18 mouse cellular contexts compared by ENCODE assay signal in genomic region chr14:20664436-20664835, GRCm38 (mm10). TPM values are rescaled to one million over a fixed set of nuclear protein-coding genes. Genes with fewer than 3 reads are reported as not detected.
DNase-seq lines count a peak whose midpoint lies in the region; ATAC-seq and TF ChIP-seq lines count a peak whose summit lies in the region.
"Had no signal": no experiment of that assay in that cellular context is flagged by ENCODE, and none has a peak within 500 bp of the region (broad histone marks: within the 10 kb centered on the region; RNA-seq: fewer than 3 reads in every experiment).

No protein-coding gene starts in this region.

- no peak for TF ChIP-seq RAD21 in CH12.LX (IDR thresholded peaks at IDR 0.05; ENCODE audit: low read depth, low read length)

- intact Hi-C loops in left cerebral cortex, postnatal 25 days (cut with DNase I) = no loop called here
- intact Hi-C loops in left cerebral cortex, adult 2 months (cut with DNase I) = no loop called here

- H3K27me3 ChIP-seq in C2C12 (ENCODE audit: control insufficient read depth, insufficient read depth, insufficient read length) (no peaks in the 10 kb centered on the region), CH12.LX (replicated peaks) (peaks cover 32% of the 10 kb centered on the region)
- peaks cover 9% of the 10 kb centered on the region for H3K27me3 ChIP-seq in heart, embryonic 10.5 days (ENCODE audit: insufficient read depth, poor library complexity, severe bottlenecking)
- peaks cover 8% of the 10 kb centered on the region for H3K27me3 ChIP-seq in limb, embryonic 11.5 days (ENCODE audit: control insufficient read depth, insufficient read depth, low read length)

- H3ac ChIP-seq in C2C12 (ENCODE audit: control insufficient read depth, insufficient read length, low read depth) = peak overlapping the region; percentile 42

- no peak for TF ChIP-seq POLR2A in CH12.LX (IDR thresholded peaks at IDR 0.05; ENCODE audit: low read depth, low read length)

- H3K4me2 ChIP-seq in CH12.LX (ENCODE audit: insufficient read depth, low read depth, poor library complexity, severe bottlenecking) = no peak overlapping the region
- no peak overlapping the region for H3K4me2 ChIP-seq in limb, embryonic 11.5 days (ENCODE audit: low read depth, severe bottlenecking)
- H3K4me2 ChIP-seq: hindbrain, embryonic 12.5 days; lung, embryonic 15.5 days had no signal

- H3K4me3 ChIP-seq in C2C12 (ENCODE audit: insufficient read depth, poor library complexity, severe bottlenecking) = peak overlapping the region; percentile 25
- H3K4me3 ChIP-seq in CH12.LX (replicated peaks in 1 of 3; ENCODE audit: low read depth in 2 of 3, low read length in 2 of 3, poor library complexity in 1 of 3) = no peak overlapping the region
- peak overlapping the region; percentile 71 for H3K4me3 ChIP-seq in heart, embryonic 10.5 days
- no peak overlapping the region for H3K4me3 ChIP-seq in limb, embryonic 11.5 days (ENCODE audit: low read depth, low read length)
- H3K4me3 ChIP-seq in left cerebral cortex, adult 2 months = no peak overlapping the region
- H3K4me3 ChIP-seq: erythroblast, embryonic 14.5 days; hindbrain, embryonic 12.5 days; lung, embryonic 15.5 days; megakaryocyte, embryonic 14.5 days had no signal

- 31% methylated on average over 3 of the region's 3 CpGs for WGBS in heart, embryonic 10.5 days
- 61% methylated on average over 3 of the region's 3 CpGs for WGBS in limb, embryonic 11.5 days

- H3K79me2 ChIP-seq in C2C12 (ENCODE audit: control insufficient read depth, insufficient read depth) = peaks cover 10% of the 10 kb centered on the region
- H3K79me2 ChIP-seq in CH12.LX (replicated peaks; ENCODE audit: control insufficient read depth, extremely low read depth, insufficient read depth, poor library complexity, severe bottlenecking) = no peaks in the 10 kb centered on the region

- peaks cover 4 to 18% of the 10 kb centered on the region in 2 experiments; a peak in 3 of 4 replicates for H3K4me1 ChIP-seq in CH12.LX (ENCODE audit: control insufficient read depth in 1 of 2, insufficient read depth in 2 of 2)
- H3K4me1 ChIP-seq in heart, embryonic 10.5 days = peaks cover 63% of the 10 kb centered on the region
- H3K4me1 ChIP-seq in limb, embryonic 11.5 days (ENCODE audit: control insufficient read depth, insufficient read depth, low read length) = peaks cover 7% of the 10 kb centered on the region; the same call in 1 of the 2 replicates

- no peak overlapping the region for H3K9ac ChIP-seq in CH12.LX (ENCODE audit: insufficient read depth, low read depth)
- H3K9ac ChIP-seq in limb, embryonic 11.5 days (ENCODE audit: low read length) = peak overlapping the region; percentile 34; the same call in 1 of the 2 replicates
- H3K9ac ChIP-seq: hindbrain, embryonic 12.5 days; lung, embryonic 15.5 days had no signal

- TF ChIP-seq CTCF in C2C12 (IDR thresholded peaks at IDR 0.05; ENCODE audit: control insufficient read depth, insufficient read depth, insufficient read length) (no peak), CH12.LX (conservative IDR thresholded peaks at IDR 0.05 in 1 of 2, IDR thresholded peaks at IDR 0.05 in 1 of 2; ENCODE audit: low read depth in 2 of 2, low read length in 2 of 2) (no peak)
- no peak for TF ChIP-seq CTCF in left cerebral cortex, adult 2 months (IDR thresholded peaks at IDR 0.05)

- TF ChIP-seq EP300 in CH12.LX (IDR thresholded peaks at IDR 0.05; ENCODE audit: low read length) = no peak

- no peaks in the 10 kb centered on the region for H3K36me3 ChIP-seq in C2C12 (ENCODE audit: control insufficient read depth, insufficient read depth)
- H3K36me3 ChIP-seq in CH12.LX (replicated peaks in 1 of 2; ENCODE audit: control insufficient read depth in 1 of 2, insufficient read depth in 1 of 2, low read length in 1 of 2) = no peaks in the 10 kb centered on the region
- peaks cover 26% of the 10 kb centered on the region for H3K36me3 ChIP-seq in heart, embryonic 10.5 days
- H3K36me3 ChIP-seq in limb, embryonic 11.5 days (ENCODE audit: control insufficient read depth, insufficient read depth, low read length) = no peaks in the 10 kb centered on the region
- H3K36me3 ChIP-seq: hindbrain, embryonic 12.5 days; lung, embryonic 15.5 days had no signal

- H3K27ac ChIP-seq in CH12.LX (ENCODE audit: insufficient read depth, low read depth) = no peak overlapping the region
- peak overlapping the region; percentile 94 for H3K27ac ChIP-seq in heart, embryonic 10.5 days
- H3K27ac ChIP-seq in limb, embryonic 11.5 days (replicated peaks; ENCODE audit: low read depth, low read length) = no peak overlapping the region
- H3K27ac ChIP-seq in left cerebral cortex, adult 2 months = no peak overlapping the region
- H3K27ac ChIP-seq: hindbrain, embryonic 12.5 days; lung, embryonic 15.5 days had no signal

- no peak for ATAC-seq in limb, embryonic 11.5 days (ENCODE audit: insufficient number of reproducible peaks, low FRiP score, low TSS enrichment, low read depth)

- peaks cover 2% of the 10 kb centered on the region for H3K79me3 ChIP-seq in C2C12 (ENCODE audit: low read depth)

- in situ Hi-C loops in CH12.LX (cut with MboI; ENCODE audit: low pct_ligation_motif_present, low pct_unique_long_range_greater_than_20kb, low sequenced_read_pairs) = no loop called here

- dilution Hi-C loops in CH12.LX (cut with MboI; ENCODE audit: extremely low pct_ligation_motif_present, extremely low pct_unique_long_range_greater_than_20kb, low sequenced_read_pairs) = no loop called here

- DNase-seq in CH12.LX (ENCODE audit: extremely low read depth) = no peak
- DNase-seq in heart, embryonic 10.5 days (ENCODE audit: low spot score) = peak; percentile 93
- no peak for DNase-seq in limb, embryonic 11.5 days (ENCODE audit: low spot score)
- no peak for DNase-seq in left cerebral cortex, postnatal 25 days (ENCODE audit: low spot score in 2 of 2)
- DNase-seq in spleen, postnatal 14 days (ENCODE audit: low spot score in 2 of 2) = no peak
- no peak for DNase-seq in left cerebral cortex, adult 2 months (ENCODE audit: extremely low spot score in 1 of 2, low spot score in 2 of 2)
- DNase-seq: adrenal gland, adult 2 months; cerebellum, postnatal 36 days; kidney, adult 8-10 months; right cerebral cortex, postnatal 25 days; thymus, postnatal 36 days had no signal

- H3K9me3 ChIP-seq in CH12.LX (replicated peaks; ENCODE audit: low read length) = no peaks in the 10 kb centered on the region
- no peaks in the 10 kb centered on the region for H3K9me3 ChIP-seq in heart, embryonic 10.5 days
- H3K9me3 ChIP-seq in limb, embryonic 11.5 days (ENCODE audit: control insufficient read depth, low read length) = no peaks in the 10 kb centered on the region
- H3K9me3 ChIP-seq: hindbrain, embryonic 12.5 days; lung, embryonic 15.5 days; megakaryocyte, embryonic 14.5 days had no signal

TF ChIP-seq in C2C12, 6 proteins besides CTCF, POLR2A, EP300 and RAD21 (continues in another document):
- TF ChIP-seq MYOD1 (IDR thresholded peaks at IDR 0.05; ENCODE audit: control insufficient read depth, insufficient read length, low read depth) (peak; percentile 64), MAX (IDR thresholded peaks at IDR 0.05) (no peak)

TF ChIP-seq in CH12.LX, 34 proteins besides CTCF, POLR2A, EP300 and RAD21 (continues in another document):
- TF ChIP-seq MEF2A (IDR thresholded peaks at IDR 0.05; ENCODE audit: borderline replicate concordance, low read depth, low read length) = peak; percentile 23; the same call in 1 of the 2 replicates

RNA-seq across cellular contexts. Expression of gene Synpo2l, which starts 3.7 kb away (rescaled TPM):
- polyA plus RNA-seq in C2C12 (2012; fragmentation: generic; extraction: Trizol) (42.3 TPM), CH12.LX (2012; ENCODE audit: insufficient read length, low read depth) (0.13 and 0.26 TPM in 2 replicates)
- total RNA-seq in CH12.LX (2012; rRNA removed) (0.04 TPM in 2 replicates), CH12.LX (2014; rRNA removed) (not detected in 2 replicates)
- polyA plus RNA-seq in heart, embryonic 10.5 days (2016; fragmentation: Nextera tagmentation; extraction: Ambion mirVana) = 87.0 and 172 TPM in 2 replicates
- polyA plus RNA-seq in limb, embryonic 11.5 days (2014; fragmentation: Nextera tagmentation; extraction: Ambion mirVana) = 4.5 and 4.8 TPM in 2 replicates
- total RNA-seq in left cerebral cortex, postnatal 25 days (2021) = under 1 TPM; 0.23 to 0.28 TPM
- total RNA-seq in left cerebral cortex, adult 2 months (2021) = under 1 TPM; 0.21 to 0.23 TPM
- polyA plus RNA-seq: erythroblast, embryonic 14.5 days had no signal

RNA-seq across cellular contexts. Expression of gene Myoz1, which starts 8.1 kb away (rescaled TPM):
- polyA plus RNA-seq in C2C12 (2012; fragmentation: generic; extraction: Trizol) (0.50 TPM), CH12.LX (2012; ENCODE audit: insufficient read length, low read depth) (2.3 and 2.6 TPM in 2 replicates)
- total RNA-seq in CH12.LX (2012; rRNA removed) (1.0 and 1.7 TPM in 2 replicates), CH12.LX (2014; rRNA removed) (1.6 and 2.4 TPM in 2 replicates)
- 22.8 and 30.3 TPM in 2 replicates for polyA plus RNA-seq in heart, embryonic 10.5 days (2016; fragmentation: Nextera tagmentation; extraction: Ambion mirVana)
- 0.85 and 0.92 TPM in 2 replicates for polyA plus RNA-seq in limb, embryonic 11.5 days (2014; fragmentation: Nextera tagmentation; extraction: Ambion mirVana)
- total RNA-seq in left cerebral cortex, postnatal 25 days (2021) = not detected
- total RNA-seq in left cerebral cortex, adult 2 months (2021) = not detected
- total RNA-seq: adrenal gland, adult 2 months; layer of hippocampus, adult 18-20 months; left cerebral cortex, postnatal 36 days had no signal
- polyA plus RNA-seq: adrenal gland, adult 2 months; erythroblast, embryonic 14.5 days had no signal

RNA-seq across cellular contexts. Expression of gene Sec24c, which starts 9.7 kb away (rescaled TPM):
- 63.4 TPM for polyA plus RNA-seq in C2C12 (2012; fragmentation: generic; extraction: Trizol)
- total RNA-seq in CH12.LX (2012; rRNA removed) = 95.9 and 103 TPM in 2 replicates
- total RNA-seq in CH12.LX (2014; rRNA removed) = 51.2 and 57.0 TPM in 2 replicates
- polyA plus RNA-seq in CH12.LX (2012; ENCODE audit: insufficient read length, low read depth) = 107 and 122 TPM in 2 replicates
- polyA plus RNA-seq in heart, embryonic 10.5 days (2016; fragmentation: Nextera tagmentation; extraction: Ambion mirVana) = 101 and 113 TPM in 2 replicates
- 81.7 and 95.0 TPM in 2 replicates for polyA plus RNA-seq in limb, embryonic 11.5 days (2014; fragmentation: Nextera tagmentation; extraction: Ambion mirVana)
- total RNA-seq in left cerebral cortex, postnatal 25 days (2021) = 100 to 1,000 TPM; 110 to 113 TPM
- 100 to 1,000 TPM; 113 to 115 TPM for total RNA-seq in left cerebral cortex, adult 2 months (2021)

RNA-seq across cellular contexts. Expression of gene Usp54, which starts 23.6 kb away (rescaled TPM):
- polyA plus RNA-seq in C2C12 (2012; fragmentation: generic; extraction: Trizol) = 3.3 TPM
- total RNA-seq in CH12.LX (2012; rRNA removed) = 5.3 TPM in 2 replicates
- 4.5 and 5.4 TPM in 2 replicates for total RNA-seq in CH12.LX (2014; rRNA removed)
- 9.1 and 11.7 TPM in 2 replicates for polyA plus RNA-seq in CH12.LX (2012; ENCODE audit: insufficient read length, low read depth)
- 7.3 and 7.5 TPM in 2 replicates for polyA plus RNA-seq in heart, embryonic 10.5 days (2016; fragmentation: Nextera tagmentation; extraction: Ambion mirVana)
- polyA plus RNA-seq in limb, embryonic 11.5 days (2014; fragmentation: Nextera tagmentation; extraction: Ambion mirVana) = 14.5 and 17.0 TPM in 2 replicates
- total RNA-seq in left cerebral cortex, postnatal 25 days (2021) = 10 to 100 TPM; 38.5 to 46.7 TPM
- total RNA-seq in left cerebral cortex, adult 2 months (2021) = 10 to 100 TPM; 42.2 to 48.8 TPM

RNA-seq across cellular contexts. Expression of gene Fut11, which starts 30.3 kb away (rescaled TPM):
- 6.3 TPM for polyA plus RNA-seq in C2C12 (2012; fragmentation: generic; extraction: Trizol)
- 2.6 and 2.9 TPM in 2 replicates for total RNA-seq in CH12.LX (2012; rRNA removed)
- total RNA-seq in CH12.LX (2014; rRNA removed) = 3.5 and 3.7 TPM in 2 replicates
- polyA plus RNA-seq in CH12.LX (2012; ENCODE audit: insufficient read length, low read depth) = 3.8 and 4.0 TPM in 2 replicates
- 18.4 and 19.5 TPM in 2 replicates for polyA plus RNA-seq in heart, embryonic 10.5 days (2016; fragmentation: Nextera tagmentation; extraction: Ambion mirVana)
- 18.3 and 18.8 TPM in 2 replicates for polyA plus RNA-seq in limb, embryonic 11.5 days (2014; fragmentation: Nextera tagmentation; extraction: Ambion mirVana)
- 10 to 100 TPM; 18.5 to 19.7 TPM for total RNA-seq in left cerebral cortex, postnatal 25 days (2021)
- total RNA-seq in left cerebral cortex, adult 2 months (2021) = 10 to 100 TPM; 17.6 to 18.2 TPM

Comparison
In these comparisons a context has a peak if more than half of its experiments do, and no peak if none do; other contexts are left out.
1. H3K4me3 ChIP-seq: peak in C2C12 (single experiment) and heart, embryonic 10.5 days (single experiment); none in CH12.LX (0 of 3), limb, embryonic 11.5 days (single experiment) and left cerebral cortex, adult 2 months (single experiment).